Mouse (Mus musculus) mesoderm, embryonic 11.5 days (tissue): ENCODE results near the gene Ctsl.

Experiments
- DNase-seq: peaks from one replicate; pipeline ENCODE4 v3.0.0-alpha.2; 2012; ENCODE audit warnings: low read depth, low spot score

Gene Ctsl

DNA sequence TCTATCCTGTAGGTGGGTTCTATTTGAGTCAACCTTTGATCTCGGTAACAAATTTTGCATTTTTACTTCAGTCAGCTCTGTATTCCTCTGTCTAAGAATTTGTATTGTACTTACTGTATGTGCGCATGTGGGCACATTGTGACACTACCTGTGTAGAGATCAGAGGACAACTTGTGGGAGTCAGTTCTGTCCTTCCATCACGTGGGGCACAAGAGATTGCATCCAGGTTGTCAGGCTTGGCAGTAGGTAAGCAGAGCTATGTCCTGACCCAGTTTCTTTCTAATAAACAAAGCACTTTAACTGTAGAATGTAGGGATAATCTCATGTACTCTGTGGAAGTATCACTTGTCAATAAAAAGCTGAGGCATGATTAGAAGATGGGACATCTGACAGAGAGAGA, 56.6 kb downstream of the Ctsl start:
- DNase-seq = no peak

DNA sequence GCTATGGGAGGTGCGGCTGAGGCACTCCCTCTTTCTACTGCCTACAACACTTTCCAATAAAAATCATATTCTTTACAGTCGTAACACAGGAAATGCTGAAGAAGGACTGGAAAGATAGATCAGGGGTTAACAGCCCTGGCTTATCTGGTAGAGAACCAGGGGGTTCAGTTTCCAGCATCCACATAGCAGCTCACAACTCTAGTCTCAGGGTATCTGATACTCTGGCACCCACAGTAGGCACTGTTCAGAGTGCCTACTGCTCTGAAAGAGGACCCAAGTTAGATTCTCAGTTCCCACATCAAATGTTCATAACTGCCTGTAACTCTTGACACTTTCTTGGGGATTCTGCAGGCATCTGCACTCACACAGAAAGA, 57.8 kb downstream of the Ctsl start:
- no peak for DNase-seq

DNA sequence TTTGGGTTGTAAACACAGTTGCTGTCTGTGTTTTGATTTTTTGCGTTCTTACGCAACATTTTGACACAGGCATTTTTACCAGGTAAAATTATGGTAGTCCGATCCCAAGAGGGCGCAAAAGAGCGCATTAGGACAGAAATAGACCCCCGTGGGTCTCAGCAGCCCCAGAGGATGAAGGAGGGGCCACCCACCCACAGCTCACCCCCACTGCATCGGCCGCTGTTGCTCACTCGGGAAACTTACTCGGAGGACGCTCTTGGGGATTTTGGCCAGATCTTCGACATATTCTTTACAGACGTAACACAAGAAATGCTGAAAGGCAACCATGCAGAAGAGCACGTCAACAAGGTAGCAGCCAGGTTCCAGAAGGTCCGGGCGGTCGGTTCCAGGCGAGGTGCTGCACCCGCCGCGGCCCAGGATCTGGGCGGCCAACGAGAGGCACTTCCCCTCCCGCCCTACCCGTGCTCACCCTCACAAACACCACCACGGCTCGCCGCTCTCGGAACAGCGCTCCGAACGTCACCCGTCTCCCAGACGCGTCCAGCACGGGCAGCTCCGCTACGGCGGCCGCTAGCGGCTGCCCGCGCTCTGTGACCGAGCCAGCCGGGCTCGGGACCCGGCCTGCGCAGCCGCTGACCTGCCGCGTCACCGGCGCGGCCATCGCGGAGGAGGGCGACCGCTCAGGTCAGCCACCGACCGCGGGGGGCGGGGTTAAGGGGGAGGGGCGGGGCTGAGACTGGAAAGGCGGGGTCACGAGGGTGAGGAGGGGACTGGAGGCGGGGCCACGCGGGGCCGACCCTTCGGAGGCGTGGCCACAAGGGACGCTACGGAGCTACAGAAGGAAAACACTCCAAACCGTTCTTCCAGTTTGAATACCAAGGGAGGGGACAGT, 58.4 kb downstream of the Ctsl start, which contains the start of gene Aaed1:
Gene Aaed1 (minus strand): TSS at position 687 of the 892 bp plus-strand sequence.
- peak; percentile 91 for DNase-seq

DNA sequence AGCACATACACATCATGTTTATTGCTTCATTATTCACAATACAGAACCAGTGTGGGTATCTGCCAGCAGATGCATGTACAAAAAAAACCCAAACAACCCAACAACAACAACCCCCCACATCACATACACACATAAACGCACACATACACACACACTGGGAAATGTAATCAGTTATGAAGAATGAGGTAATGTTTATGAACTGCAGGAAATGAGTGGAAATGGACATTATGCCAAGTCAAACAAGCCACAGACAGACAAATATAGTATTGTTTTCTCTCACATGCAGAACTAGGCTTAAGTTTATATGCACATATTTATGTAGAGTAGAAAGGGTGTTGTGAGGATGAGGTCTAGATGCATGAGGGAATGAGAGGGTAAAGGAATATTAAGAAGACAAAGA, 59.4 kb downstream of the Ctsl start:
- no peak for DNase-seq

DNA sequence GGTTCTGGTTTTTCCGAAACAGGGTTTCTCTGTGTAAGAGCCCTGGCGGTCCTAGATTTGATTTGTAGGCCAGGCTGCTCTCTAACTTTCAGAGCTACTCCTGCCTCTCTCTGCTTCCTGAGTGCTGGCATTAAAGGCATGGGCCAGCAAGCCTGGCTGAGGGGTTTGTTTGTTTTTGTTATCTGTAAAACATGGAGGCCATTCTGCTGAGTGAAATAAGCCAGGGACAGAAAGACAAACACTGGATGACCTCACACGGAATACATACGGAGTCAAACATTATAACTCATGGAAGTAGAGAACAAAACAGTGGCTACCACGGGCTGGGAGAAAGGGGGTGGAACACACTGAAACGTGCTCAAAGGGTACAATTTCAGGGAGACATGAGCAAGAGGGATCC, 60.1 kb downstream of the Ctsl start:
- no peak for DNase-seq

DNA sequence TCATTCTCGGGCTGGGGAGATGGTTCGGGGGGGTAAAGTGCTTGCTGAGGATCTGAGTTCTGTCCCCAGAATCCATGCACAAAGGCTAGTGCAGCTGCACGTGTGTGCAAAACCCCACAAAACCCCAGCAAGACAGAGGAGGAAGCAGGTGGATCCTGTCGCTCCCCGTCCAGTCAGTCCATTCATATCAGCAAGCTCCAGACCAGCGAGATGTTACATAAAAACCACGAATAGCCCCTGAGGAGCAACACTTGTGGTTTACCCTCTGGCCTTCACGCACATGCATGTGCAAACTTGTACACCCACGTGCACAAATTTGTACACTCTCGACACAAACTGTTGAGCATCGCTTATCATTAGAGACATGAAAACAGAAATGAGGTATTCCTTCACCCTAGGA, 60.8 kb downstream of the Ctsl start:
- no peak for DNase-seq
